Mouse (Mus musculus) T-helper 17 cell (primary cell): Measurements from ENCODE around the gene Ino80b.
"Not testable (repeated sequence)": the region's sequence is repeated elsewhere in the genome, so short reads cannot be mapped to it uniquely, and the experiment has no call there.

ENCODE experiments used
- in situ Hi-C, 2 experiments: fragments of 300-600 bp; cut with MboI, MseI; formaldehyde crosslinking; loops; 1 replicate in 1 of 2; 2 replicates in 1 of 2; pipeline ENCODE4 v1.15.1; 2025; ENCODE audit warnings: high pct_unique_total_duplicates in 2 of 2

Ino80b gene

GRCm38 (mm10) chr6:83125331-83125730 is at the start of gene Ino80b:
Gene Ino80b, minus strand, starts transcription at chr6:83125431.
- in situ Hi-C loops, result no loop called here

GRCm38 (mm10) chr6:83172240-83172920 is 47.1 kb upstream of the Ino80b start:
- in situ Hi-C loops, result no loop called here

- in situ Hi-C loops, result no loop called here
These were observed 45.8 kb upstream of the Ino80b start for GRCm38 (mm10) chr6:83171063-83171462.

DNA sequence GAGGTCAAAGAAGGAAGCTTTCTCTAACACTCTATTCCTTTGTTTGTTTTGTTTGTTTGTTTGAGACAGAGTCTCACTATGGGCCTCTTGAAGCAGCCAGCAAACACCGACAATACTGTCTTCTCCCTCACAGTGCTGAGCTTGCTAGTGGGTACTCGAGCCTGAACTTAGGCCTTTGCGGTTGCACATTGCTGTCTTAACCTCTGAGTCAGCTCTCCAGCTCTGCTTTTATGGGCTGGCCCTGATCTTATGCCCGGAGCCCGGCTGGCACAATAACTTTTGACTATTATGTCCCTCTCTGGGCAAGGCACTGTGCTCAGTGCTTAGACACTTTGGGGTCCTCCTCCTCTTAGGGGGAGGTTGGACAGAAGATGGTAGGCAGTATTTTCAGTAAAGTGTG is 44.6 kb upstream of the Ino80b start:
- in situ Hi-C loops, result no loop called here

- in situ Hi-C loops, result no loop called here
These were observed 41.0 kb upstream of the Ino80b start for GRCm38 (mm10) chr6:83166243-83166630.

GRCm38 (mm10) chr6:83165607-83166242 is 40.5 kb upstream of the Ino80b start, which contains the start of gene Dctn1:
Gene Dctn1, plus strand, starts transcription at chr6:83165920.
- in situ Hi-C loops, result no loop called here

GRCm38 (mm10) chr6:83165026-83165606 is 39.9 kb upstream of the Ino80b start:
- in situ Hi-C loops, result no loop called here

DNA sequence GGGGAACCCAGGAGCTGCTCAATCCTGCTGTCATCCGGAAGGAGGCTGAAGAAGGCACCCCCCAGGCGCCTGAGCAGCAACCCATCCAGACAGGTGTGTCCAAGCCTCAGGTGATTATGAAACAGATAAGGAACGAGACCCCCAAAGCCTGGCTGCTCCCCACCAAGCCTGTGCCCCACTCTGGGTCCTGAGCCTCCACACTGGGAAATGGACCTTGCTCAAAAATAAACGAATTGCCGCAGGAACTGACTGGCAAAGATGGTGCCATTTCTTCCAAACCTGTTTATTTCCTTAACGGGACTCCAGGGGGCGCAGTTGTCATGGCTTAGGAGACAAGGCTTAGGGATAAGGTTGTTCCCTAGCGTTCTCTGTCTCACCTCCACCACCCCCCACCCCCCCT is 37.5 kb upstream of the Ino80b start:
- in situ Hi-C loops, result loop anchor here (5.0 kb wide), 3 partner anchors 115 to 160 kb away; no protein-coding TSS in a partner anchor

GRCm38 (mm10) chr6:83161921-83162641 is 36.9 kb upstream of the Ino80b start:
- in situ Hi-C loops, result loop anchor here (5.0 kb wide), 3 partner anchors 115 to 160 kb away; no protein-coding TSS in a partner anchor

GRCm38 (mm10) chr6:83161442-83161841 is 36.2 kb upstream of the Ino80b start:
- in situ Hi-C loops, result loop anchor here (5.0 kb wide), 3 partner anchors 116 to 159 kb away; no protein-coding TSS in a partner anchor

GRCm38 (mm10) chr6:83159456-83159855 is 34.2 kb upstream of the Ino80b start:
- in situ Hi-C loops, result not testable (repeated sequence)

DNA sequence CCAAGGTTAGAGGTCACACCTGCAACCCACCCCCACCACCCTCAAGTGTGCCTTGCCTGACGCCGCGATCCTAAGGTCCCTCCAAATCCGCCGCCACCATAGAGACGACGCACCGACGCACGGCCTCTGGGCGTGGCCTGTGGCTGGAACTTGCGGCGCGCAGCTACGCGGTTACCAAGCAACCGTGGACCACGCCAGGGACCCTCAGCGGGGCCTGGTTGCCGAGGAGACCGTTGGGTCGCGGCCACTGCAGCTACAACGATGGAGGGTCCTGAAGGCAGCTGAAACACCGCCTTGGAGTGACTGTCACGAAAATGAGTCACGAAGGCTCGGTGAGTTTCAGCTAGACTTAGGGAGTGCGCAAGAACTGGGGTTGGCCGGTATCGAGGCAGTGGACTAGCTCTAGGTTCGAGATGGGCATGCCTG is 31.0 kb upstream of the Ino80b start, which contains the start of the genes Wdr54 and 1700003E16Rik:
TSS of gene Wdr54 (minus strand) at position 139 of the 426 bp plus-strand sequence.
TSS of gene 1700003E16Rik (plus strand) at position 146 of the 426 bp plus-strand sequence.
- in situ Hi-C loops, result no loop called here

GRCm38 (mm10) chr6:83155552-83156238 is 30.5 kb upstream of the Ino80b start:
- in situ Hi-C loops, result no loop called here

GRCm38 (mm10) chr6:83153485-83153884 is 28.3 kb upstream of the Ino80b start:
- in situ Hi-C loops, result no loop called here

- in situ Hi-C loops, result no loop called here
These were observed 27.8 kb upstream of the Ino80b start for GRCm38 (mm10) chr6:83153038-83153437.

- in situ Hi-C loops, result no loop called here
These were observed 26.5 kb upstream of the Ino80b start for GRCm38 (mm10) chr6:83151721-83152120.

- in situ Hi-C loops, result no loop called here
These were observed 22.0 kb upstream of the Ino80b start for GRCm38 (mm10) chr6:83147280-83147679.

DNA sequence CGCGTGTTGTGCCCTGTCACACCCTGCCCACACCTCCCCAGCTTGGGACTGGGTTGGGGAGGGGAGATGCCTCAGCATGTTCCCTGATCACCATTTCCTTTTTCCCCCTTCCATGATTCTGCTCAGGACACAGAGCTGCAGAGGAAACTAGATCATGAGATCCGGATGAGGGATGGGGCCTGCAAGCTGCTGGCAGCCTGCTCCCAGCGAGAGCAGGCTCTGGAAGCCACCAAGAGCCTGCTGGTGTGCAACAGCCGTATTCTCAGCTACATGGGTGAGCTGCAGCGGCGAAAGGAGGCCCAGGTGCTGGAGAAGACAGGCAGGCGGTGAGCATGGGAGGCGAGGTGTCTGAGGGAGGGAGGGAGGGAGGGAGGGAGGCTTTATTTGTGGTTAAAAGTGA is 20.6 kb upstream of the Ino80b start:
- in situ Hi-C loops, result no loop called here

- in situ Hi-C loops, result no loop called here
These were observed 20.0 kb upstream of the Ino80b start for GRCm38 (mm10) chr6:83145209-83145608.

DNA sequence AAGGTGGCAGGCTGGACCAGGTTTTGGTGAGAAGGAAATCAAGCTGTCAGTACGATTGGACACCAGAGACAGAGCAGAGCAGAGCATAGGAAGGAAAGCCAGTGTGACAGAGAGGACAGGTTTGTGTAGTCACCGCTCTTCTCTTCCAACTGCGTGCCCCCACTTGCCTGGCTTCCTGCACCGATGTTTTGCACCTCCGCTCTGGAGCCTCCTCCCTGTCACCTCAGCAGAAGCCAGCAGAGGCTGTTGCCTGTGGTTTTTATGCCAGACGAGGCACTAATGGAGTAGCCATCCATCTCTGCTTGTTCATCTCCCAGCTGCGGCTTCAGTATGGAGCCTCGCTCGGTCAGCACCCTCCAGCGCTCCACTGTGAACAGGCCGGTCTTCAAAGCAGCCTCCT is 17.7 kb upstream of the Ino80b start:
- in situ Hi-C loops, result no loop called here

DNA sequence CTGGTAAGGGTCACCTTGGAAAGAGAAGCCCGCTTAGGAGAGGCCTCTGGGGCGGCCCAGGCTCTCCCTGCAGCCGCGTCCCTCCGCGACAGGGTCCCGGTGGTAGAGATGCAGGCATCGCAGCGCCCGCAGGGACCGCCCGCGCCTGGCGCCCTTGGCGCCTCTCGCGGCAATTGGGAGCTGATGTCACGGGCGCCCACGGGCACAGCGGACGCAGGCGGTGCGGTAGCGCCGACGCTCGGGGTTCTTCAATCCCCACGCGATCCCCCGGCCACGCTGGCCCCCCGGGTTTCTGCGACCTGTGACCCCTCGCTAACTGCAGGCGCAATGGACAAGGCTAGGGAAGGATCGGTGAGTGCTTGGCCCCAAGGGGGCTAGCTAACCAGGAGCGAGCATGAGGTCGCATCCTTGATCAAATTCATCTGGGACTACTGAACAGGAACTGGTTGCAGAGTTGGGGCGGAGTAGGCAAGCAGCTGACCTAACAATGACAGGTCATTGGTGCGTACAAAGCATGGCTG is 17.0 kb upstream of the Ino80b start:
- in situ Hi-C loops, result no loop called here
